Mouse (Mus musculus) midbrain, embryonic 10.5 days (tissue): Measurements from ENCODE around the gene Opa3. TPM values are rescaled to one million over a fixed set of nuclear protein-coding genes. Genes with fewer than 3 reads are reported as not detected.

Experiments used
- DNase-seq: peaks from one replicate; pipeline ENCODE4 v3.0.0-alpha.2; 2017; ENCODE audit warnings: low spot score
- H3K27ac ChIP-seq: fragments of 300-500 bp; sonication (generic); replicated peaks from 2 replicates; pipeline ENCODE4 v1.5.1; 2016; ENCODE audit warnings: mild to moderate bottlenecking
- H3K27me3 ChIP-seq: fragments of 300-500 bp; sonication (generic); 2 replicates; pipeline ENCODE4 v1.6.1; 2016; ENCODE audit warnings: low read depth, mild to moderate bottlenecking; ENCODE audit not compliant: poor library complexity, severe bottlenecking
- H3K36me3 ChIP-seq: fragments of 300-500 bp; sonication (generic); 2 replicates; pipeline ENCODE4 v1.6.1; 2016; ENCODE audit warnings: mild to moderate bottlenecking, moderate library complexity
- H3K4me1 ChIP-seq: fragments of 300-500 bp; sonication (generic); 2 replicates; pipeline ENCODE4 v1.6.1; 2016
- H3K4me3 ChIP-seq: fragments of 300-500 bp; sonication (generic); 2 replicates; pipeline ENCODE4 v1.5.1; 2016; ENCODE audit warnings: mild to moderate bottlenecking, moderate library complexity
- H3K9me3 ChIP-seq: fragments of 300-500 bp; sonication (generic); replicated peaks from 2 replicates; pipeline ENCODE4 v1.6.1; 2016; ENCODE audit warnings: mild to moderate bottlenecking
- WGBS: fragments of 180-500 bp; shearing (Covaris S2); methylation state at CpG from one replicate; pipeline ENCODE4 v1.1.7; 2016; 5-methylcytosine and 5-hydroxymethylcytosine counted together
- polyA plus RNA-seq: library from polyadenylated mRNA; unstranded; fragments of >200 nt; fragmentation: Nextera tagmentation; extraction: Ambion mirVana; gene quantifications from 2 replicates; pipeline ENCODE4 v1.2.1, GENCODE M21; 2016

Gene Opa3
- polyA plus RNA-seq, 1 experiment from 2014 or later: 51.0 TPM

DNA sequence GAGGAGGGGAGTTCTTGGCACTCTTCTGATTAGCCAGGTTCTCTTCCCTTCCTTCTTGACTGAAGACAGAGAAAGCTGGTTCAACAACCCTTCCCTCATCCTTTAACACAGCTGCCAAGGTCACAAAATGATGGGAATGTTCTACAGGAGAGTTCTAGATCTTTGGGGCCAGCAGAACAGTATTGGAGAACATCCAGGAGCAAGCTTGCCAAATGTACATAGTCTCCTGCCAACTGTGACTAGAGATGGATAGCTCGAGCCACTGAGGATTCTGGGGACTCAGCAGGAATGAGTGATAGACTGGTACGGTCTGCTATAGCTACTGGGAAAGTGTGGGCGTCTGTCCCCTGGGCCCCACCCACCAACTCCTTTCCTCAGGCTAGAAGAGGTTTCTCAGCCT lies 30.2 kb downstream of the Opa3 start:
- Histone ChIP-seq H3K9me3 (no peaks in the 10 kb centered on the region), H3K4me1 (peaks cover 7% of the 10 kb centered on the region), H3K27me3 (no peaks in the 10 kb centered on the region), H3K4me3 (no peak overlapping the region), H3K27ac (no peak overlapping the region), H3K36me3 (peaks cover 86% of the 10 kb centered on the region)
- no peak for DNase-seq
- 91% methylated on average over 3 of the region's 3 CpGs for WGBS

DNA sequence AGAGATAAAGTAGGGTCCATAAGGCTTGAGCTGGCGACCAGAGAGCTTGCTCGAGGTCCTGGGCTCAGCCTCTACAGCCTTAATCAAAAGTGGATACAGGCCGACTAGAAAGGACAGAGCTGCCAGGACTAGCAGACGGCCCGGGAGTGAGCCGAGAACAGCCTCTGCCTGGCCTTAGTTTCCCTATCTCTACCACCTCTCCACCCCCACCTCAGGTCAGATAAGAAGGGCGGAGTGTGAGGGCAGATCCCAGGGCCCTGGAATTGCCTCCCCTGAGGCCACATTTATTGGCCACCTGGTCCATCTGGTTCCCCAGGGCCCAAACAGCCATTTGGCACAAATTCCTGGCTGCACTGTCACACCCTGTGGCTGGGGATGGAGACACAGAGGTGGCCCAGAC lies 37.0 kb downstream of the Opa3 start:
- H3K9me3 ChIP-seq: no peaks in the 10 kb centered on the region
- H3K27me3 ChIP-seq: no peaks in the 10 kb centered on the region
- no peak overlapping the region for H3K27ac ChIP-seq
- WGBS: 89% methylated on average over 7 of the region's 7 CpGs
- H3K4me1 ChIP-seq: peaks cover 22% of the 10 kb centered on the region
- DNase-seq: no peak
- H3K4me3 ChIP-seq: no peak overlapping the region
- peaks cover 69% of the 10 kb centered on the region for H3K36me3 ChIP-seq

DNA sequence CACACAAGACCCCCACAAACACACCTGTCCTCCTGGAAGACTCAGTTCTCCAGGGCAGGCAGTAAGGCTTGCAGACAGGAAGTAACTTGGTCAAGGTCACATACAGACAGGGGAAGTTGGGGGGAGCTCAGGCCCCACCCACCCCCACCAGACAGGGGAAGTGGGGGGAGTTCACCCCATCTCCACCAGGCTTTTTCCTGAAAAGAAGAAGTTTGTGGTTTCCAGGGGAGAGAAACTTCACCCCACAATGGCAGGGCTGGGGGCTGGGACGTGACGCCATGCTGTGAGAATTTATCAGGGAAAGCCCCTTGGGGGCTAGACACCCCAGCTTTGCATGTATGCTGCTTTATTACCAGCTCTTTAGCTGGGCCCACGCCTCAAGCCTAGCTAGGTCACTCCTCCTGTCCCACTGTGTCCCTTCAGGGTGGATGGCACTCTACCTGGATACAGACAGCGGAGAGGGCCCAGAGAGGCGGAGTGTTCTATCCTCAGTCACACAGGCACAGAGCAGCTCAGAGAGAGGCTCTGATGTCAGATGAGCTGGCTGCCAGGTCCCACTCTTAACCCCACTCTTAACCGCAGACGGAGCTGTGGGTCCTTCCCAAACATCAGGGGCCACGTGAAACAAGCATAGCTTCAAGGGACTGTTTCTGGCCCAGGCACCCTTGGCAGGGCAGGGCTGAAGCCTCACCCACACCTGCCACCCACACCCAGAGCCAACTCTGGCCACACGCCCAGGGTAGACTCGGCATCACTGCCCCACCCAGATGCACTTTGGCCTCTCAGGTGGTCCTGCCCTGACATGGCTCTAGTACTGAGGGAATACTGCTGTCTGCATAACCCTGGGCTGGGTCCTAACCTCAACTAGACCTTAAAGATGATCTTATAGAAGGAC lies 38.0 kb downstream of the Opa3 start:
- 89% methylated on average over 10 of the region's 10 CpGs for WGBS
- peaks cover 32% of the 10 kb centered on the region for H3K4me1 ChIP-seq
- no peak overlapping the region for H3K27ac ChIP-seq
- no peak for DNase-seq
- H3K36me3 ChIP-seq: peaks cover 59% of the 10 kb centered on the region
- H3K9me3 ChIP-seq: no peaks in the 10 kb centered on the region
- 0 out of 2 replicates have a peak overlapping the region, but pooled peaks have one; percentile 0 for H3K4me3 ChIP-seq
- no peaks in the 10 kb centered on the region for H3K27me3 ChIP-seq

DNA sequence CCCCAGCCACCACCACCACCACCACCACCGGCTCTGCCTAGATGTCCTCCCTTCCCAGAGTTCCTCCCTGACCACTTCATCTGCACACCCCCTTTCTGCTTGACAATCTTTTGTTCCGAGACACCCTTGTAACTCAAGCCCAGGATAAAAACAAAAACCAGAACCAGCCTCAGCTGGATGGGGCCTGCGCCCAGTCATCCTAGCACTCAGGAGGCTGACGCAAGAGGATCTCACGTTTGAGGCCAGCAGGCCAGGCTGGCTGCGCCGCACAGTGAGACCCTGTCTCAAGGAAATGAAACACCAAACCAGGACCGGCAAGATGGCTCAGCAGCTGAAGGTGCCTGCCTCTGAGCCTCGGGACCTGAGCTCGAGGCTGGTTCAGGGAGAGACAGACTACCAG lies 38.9 kb downstream of the Opa3 start:
- peaks cover 50% of the 10 kb centered on the region for H3K36me3 ChIP-seq
- 82% methylated on average over 10 of the region's 10 CpGs for WGBS

DNA sequence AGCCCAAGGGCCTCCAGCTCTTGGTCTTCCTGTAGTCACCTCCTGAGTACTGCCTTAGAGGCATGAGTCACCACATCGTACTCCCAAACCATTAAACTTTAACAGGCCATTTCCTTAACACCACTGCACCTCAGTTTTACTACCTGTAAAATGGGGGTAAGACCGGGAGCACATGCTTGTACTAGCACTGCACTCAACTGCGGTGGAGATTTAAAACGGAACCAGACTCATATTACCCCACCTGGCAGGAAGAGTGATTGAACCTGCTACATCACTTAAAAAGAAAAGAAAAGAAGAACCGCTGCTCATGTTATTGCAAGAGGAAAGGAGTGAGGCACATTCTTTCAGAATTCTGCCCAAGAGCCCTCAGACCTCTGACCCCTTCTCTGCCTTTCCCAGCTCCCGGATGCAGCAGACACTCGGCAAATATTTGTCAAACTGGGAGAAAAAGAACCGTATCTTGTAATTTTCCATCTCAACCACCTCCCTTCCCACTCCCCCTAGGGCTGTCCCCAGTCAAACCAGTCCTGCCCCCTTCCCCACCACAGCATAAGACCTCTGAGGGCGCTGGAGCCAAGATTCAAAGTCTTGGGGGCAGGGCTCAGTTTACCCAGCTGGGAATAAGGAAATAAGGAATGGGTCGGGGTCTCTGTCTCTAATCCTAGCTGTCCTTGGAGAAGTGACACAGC lies 41.0 kb downstream of the Opa3 start:
- Histone ChIP-seq H3K27ac (peak overlapping the region; percentile 93), H3K4me3 (peak overlapping the region; percentile 99), H3K27me3 (no peaks in the 10 kb centered on the region), H3K9me3 (no peaks in the 10 kb centered on the region), H3K36me3 (peaks cover 29% of the 10 kb centered on the region), H3K4me1 (peaks cover 42% of the 10 kb centered on the region)
- 53% methylated on average over 10 of the region's 10 CpGs for WGBS
- DNase-seq: no peak

More for the DNA sequence above, 38.9 kb downstream of the Opa3 start:
- no peaks in the 10 kb centered on the region for H3K9me3 ChIP-seq
- H3K4me1 ChIP-seq: peaks cover 35% of the 10 kb centered on the region
- no peak overlapping the region for H3K27ac ChIP-seq
- H3K27me3 ChIP-seq: no peaks in the 10 kb centered on the region
- H3K4me3 ChIP-seq: no peak overlapping the region
- no peak for DNase-seq

GRCm38 (mm10) chr7:19269721-19270441 lies 41.7 kb downstream of the Opa3 start:
- Histone ChIP-seq H3K27me3 (no peaks in the 10 kb centered on the region), H3K27ac (peak overlapping the region; percentile 93), H3K36me3 (peaks cover 22% of the 10 kb centered on the region), H3K4me1 (peaks cover 42% of the 10 kb centered on the region), H3K4me3 (peak overlapping the region; percentile 99), H3K9me3 (no peaks in the 10 kb centered on the region)
- peak; percentile 66 for DNase-seq
- 2% methylated on average over 19 of the region's 19 CpGs for WGBS

DNA sequence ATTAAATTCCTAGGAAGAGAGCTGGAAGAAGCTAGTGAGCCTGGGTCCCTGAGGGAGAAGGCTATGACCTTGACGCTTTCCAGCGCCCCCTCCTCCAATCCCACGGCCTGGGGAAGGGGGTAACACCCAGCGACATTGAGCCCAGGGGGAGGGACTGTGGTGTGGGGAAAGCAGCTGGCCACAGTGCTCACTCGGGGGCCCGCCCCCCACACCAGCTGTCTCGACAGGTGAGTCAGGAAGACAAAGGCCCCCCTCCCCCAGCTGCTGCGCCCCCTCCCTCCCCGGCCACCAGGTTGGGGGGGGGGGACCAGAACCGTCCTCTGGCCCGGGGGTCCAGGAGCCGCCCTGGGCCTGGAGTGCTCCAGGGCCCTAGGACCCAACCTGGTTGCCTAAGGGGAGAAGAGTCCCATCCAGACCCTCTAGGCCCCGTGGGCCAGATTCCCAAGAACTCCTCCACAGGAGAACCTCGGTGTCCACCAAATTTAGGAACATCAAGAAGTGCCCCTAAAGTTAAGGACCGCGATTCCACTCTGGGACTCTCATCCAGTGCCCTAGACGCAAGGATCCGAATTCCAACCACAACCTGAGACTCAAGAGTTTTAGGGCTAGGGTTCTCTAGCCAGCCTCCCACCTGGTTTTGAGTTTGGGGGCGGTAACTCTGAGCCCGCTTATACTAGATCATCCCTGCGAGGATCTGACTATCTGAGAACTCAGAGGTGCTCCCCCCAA lies 42.5 kb downstream of the Opa3 start:
- H3K36me3 ChIP-seq: peaks cover 16% of the 10 kb centered on the region
- no peaks in the 10 kb centered on the region for H3K27me3 ChIP-seq
- H3K4me1 ChIP-seq: peaks cover 42% of the 10 kb centered on the region
- WGBS: under 1% methylated on average over 20 of the region's 21 CpGs
- no peaks in the 10 kb centered on the region for H3K9me3 ChIP-seq
- H3K27ac ChIP-seq: peak overlapping the region; percentile 93
- peak; percentile 21 for DNase-seq
- peak overlapping the region; percentile 99 for H3K4me3 ChIP-seq

GRCm38 (mm10) chr7:19271238-19272172 lies 43.4 kb downstream of the Opa3 start, which contains the start of gene Vasp:
TSS of gene Vasp (minus strand) at chr7:19271817.
- H3K4me1 ChIP-seq: peaks cover 39% of the 10 kb centered on the region
- peaks cover 10% of the 10 kb centered on the region for H3K36me3 ChIP-seq
- under 1% methylated on average over 62 of the region's 62 CpGs for WGBS
- no peaks in the 10 kb centered on the region for H3K27me3 ChIP-seq
- peak within 1 kb of the TSS; percentile 99 for H3K4me3 ChIP-seq
- peak within 1 kb of the TSS; percentile 93 for H3K27ac ChIP-seq
- DNase-seq: peak; percentile 86
- H3K9me3 ChIP-seq: no peaks in the 10 kb centered on the region

- Histone ChIP-seq H3K27ac (peak overlapping the region; percentile 93), H3K4me3 (peak overlapping the region; percentile 99), H3K36me3 (peaks cover 9% of the 10 kb centered on the region), H3K27me3 (peaks cover 6% of the 10 kb centered on the region), H3K9me3 (no peaks in the 10 kb centered on the region), H3K4me1 (peaks cover 33% of the 10 kb centered on the region)
- under 1% methylated on average over 36 of the region's 36 CpGs for WGBS
- DNase-seq: peak; percentile 80
Measured at GRCm38 (mm10) chr7:19272173-19272764, 44.1 kb downstream of the Opa3 start.

- Histone ChIP-seq H3K4me1 (peaks cover 20% of the 10 kb centered on the region), H3K27ac (no peak overlapping the region), H3K27me3 (peaks cover 46% of the 10 kb centered on the region), H3K36me3 (no peaks in the 10 kb centered on the region), H3K9me3 (no peaks in the 10 kb centered on the region), H3K4me3 (no peak overlapping the region)
- no peak for DNase-seq
- 57% methylated on average over 4 of the region's 4 CpGs for WGBS
Measured at GRCm38 (mm10) chr7:19276253-19276652, 48.1 kb downstream of the Opa3 start.

DNA sequence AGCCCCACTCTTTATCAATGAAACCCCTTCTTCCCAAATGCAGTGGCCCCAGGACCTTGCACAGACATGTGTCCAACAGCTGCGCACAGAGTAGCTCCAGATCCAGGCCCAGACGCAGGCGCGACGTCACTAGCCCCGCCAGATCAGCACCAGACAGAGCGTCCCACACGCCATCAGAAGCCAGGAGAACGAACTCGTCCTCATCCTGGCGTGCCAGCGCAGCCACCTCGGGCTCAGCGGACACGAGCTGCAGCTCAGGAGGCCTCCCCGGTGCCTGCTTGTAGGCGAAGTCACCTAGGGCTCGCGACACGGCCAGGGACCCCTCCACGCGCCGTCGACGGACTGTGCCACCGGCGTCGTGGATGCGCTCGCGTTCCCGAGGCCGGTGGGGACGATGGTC lies 50.9 kb downstream of the Opa3 start:
- peak; percentile 24 for DNase-seq
- Histone ChIP-seq H3K9me3 (no peaks in the 10 kb centered on the region), H3K27ac (no peak overlapping the region; the same call in 1 of the 2 replicates), H3K27me3 (peaks cover 56% of the 10 kb centered on the region), H3K4me3 (peak overlapping the region; percentile 51), H3K36me3 (no peaks in the 10 kb centered on the region), H3K4me1 (peaks cover 29% of the 10 kb centered on the region)
- 3% methylated on average over 34 of the region's 34 CpGs for WGBS
